Mouse (Mus musculus): ENCODE data around the gene Atp8a2. TPM values are rescaled to one million over a fixed set of nuclear protein-coding genes. Genes with fewer than 3 reads are reported as not detected.

The Atp8a2 gene
- polyA plus RNA-seq, 1 experiment from 2014 or later, result 0.59 TPM

GRCm38 (mm10) chr14:59598260-59598627 lies 598.7 kb downstream of the Atp8a2 start:
- Histone ChIP-seq H3K36me3 (ENCODE audit: insufficient read depth, low read length) (0 out of 2 replicates have a peak, but pooled peaks cover 9% of the 10 kb centered on the region), H3K4me2 (ENCODE audit: low read length) (peak overlapping the region; percentile 57), H3K9ac (ENCODE audit: low read depth, low read length) (peak overlapping the region; percentile 87), H3K27ac (peak overlapping the region; percentile 85), H3K27me3 (ENCODE audit: insufficient read depth, low read length) (no peaks in the 10 kb centered on the region), H3K4me3 (replicated peaks; ENCODE audit: low read depth, low read length) (peak overlapping the region; percentile 93), H3K9me3 (replicated peaks; ENCODE audit: low read length) (no peaks in the 10 kb centered on the region), H3K4me1 (replicated peaks; ENCODE audit: insufficient read depth, low read length) (peaks cover 7% of the 10 kb centered on the region)
- WGBS, result 1% methylated on average over 8 of the region's 8 CpGs
- ATAC-seq (replicated peaks; ENCODE audit: low FRiP score, low read depth) (peak; percentile 29), DNase-seq (ENCODE audit: low spot score) (no peak)
- no peak for TF ChIP-seq CTCF (IDR thresholded peaks at IDR 0.05; ENCODE audit: low read depth)

- peak within 1 kb of the TSS; percentile 85 for H3K27ac ChIP-seq
- WGBS, result under 1% methylated on average over 47 of the region's 48 CpGs
- peaks cover 7% of the 10 kb centered on the region for H3K4me1 ChIP-seq (replicated peaks; ENCODE audit: insufficient read depth, low read length)
These were observed 599.4 kb downstream of the Atp8a2 start, which contains the start of gene Cdadc1 for GRCm38 (mm10) chr14:59597398-59598259. Cdadc1 (minus strand) TSS chr14:59597959.

GRCm38 (mm10) chr14:59594988-59595387 lies 602.0 kb downstream of the Atp8a2 start:
- ATAC-seq (replicated peaks; ENCODE audit: low FRiP score, low read depth) (no peak), DNase-seq (ENCODE audit: low spot score) (no peak)
- whole genome bisulfite sequencing, result 96% methylated on average over 3 of the region's 3 CpGs
- Histone ChIP-seq H3K4me1 (replicated peaks; ENCODE audit: insufficient read depth, low read length) (peaks cover 7% of the 10 kb centered on the region), H3K4me2 (ENCODE audit: low read length) (no peak overlapping the region), H3K4me3 (replicated peaks; ENCODE audit: low read depth, low read length) (no peak overlapping the region), H3K9me3 (replicated peaks; ENCODE audit: low read length) (no peaks in the 10 kb centered on the region), H3K9ac (ENCODE audit: low read depth, low read length) (no peak overlapping the region), H3K27ac (no peak overlapping the region), H3K27me3 (ENCODE audit: insufficient read depth, low read length) (no peaks in the 10 kb centered on the region), H3K36me3 (ENCODE audit: insufficient read depth, low read length) (0 out of 2 replicates have a peak, but pooled peaks cover 9% of the 10 kb centered on the region)
- TF ChIP-seq CTCF (IDR thresholded peaks at IDR 0.05; ENCODE audit: low read depth), result no peak

More at GRCm38 (mm10) chr14:59597398-59598259, 599.4 kb downstream of the Atp8a2 start, which contains the start of gene Cdadc1:
- Histone ChIP-seq H3K9me3 (replicated peaks; ENCODE audit: low read length) (no peaks in the 10 kb centered on the region), H3K4me3 (replicated peaks; ENCODE audit: low read depth, low read length) (peak within 1 kb of the TSS; percentile 93), H3K4me2 (ENCODE audit: low read length) (peak within 1 kb of the TSS; percentile 85), H3K27me3 (ENCODE audit: insufficient read depth, low read length) (no peaks in the 10 kb centered on the region), H3K9ac (ENCODE audit: low read depth, low read length) (peak within 1 kb of the TSS; percentile 87), H3K36me3 (ENCODE audit: insufficient read depth, low read length) (0 out of 2 replicates have a peak, but pooled peaks cover 9% of the 10 kb centered on the region)
- ATAC-seq (replicated peaks; ENCODE audit: low FRiP score, low read depth), result peak; percentile 92
- peak; percentile 51 for TF ChIP-seq CTCF (IDR thresholded peaks at IDR 0.05; ENCODE audit: low read depth)
- peak; percentile 91 for DNase-seq (ENCODE audit: low spot score)

- H3K36me3 ChIP-seq (ENCODE audit: insufficient read depth, low read length), result peaks cover 26% of the 10 kb centered on the region; the same call in 1 of the 2 replicates
- ATAC-seq (replicated peaks; ENCODE audit: low FRiP score, low read depth) (no peak), DNase-seq (ENCODE audit: low spot score) (no peak)
- peaks cover 7% of the 10 kb centered on the region for H3K4me1 ChIP-seq (replicated peaks; ENCODE audit: insufficient read depth, low read length)
- TF ChIP-seq CTCF (IDR thresholded peaks at IDR 0.05; ENCODE audit: low read depth), result no peak
- H3K9ac ChIP-seq (ENCODE audit: low read depth, low read length), result no peak overlapping the region
- H3K9me3 ChIP-seq (replicated peaks; ENCODE audit: low read length), result no peaks in the 10 kb centered on the region
- no peak overlapping the region for H3K4me3 ChIP-seq (replicated peaks; ENCODE audit: low read depth, low read length)
- no peaks in the 10 kb centered on the region for H3K27me3 ChIP-seq (ENCODE audit: insufficient read depth, low read length)
- 95% methylated on average over 3 of the region's 3 CpGs for WGBS
- H3K27ac ChIP-seq, result no peak overlapping the region
- no peak overlapping the region for H3K4me2 ChIP-seq (ENCODE audit: low read length)
These were observed 604.4 kb downstream of the Atp8a2 start for GRCm38 (mm10) chr14:59592593-59592992.

- WGBS, result 69% methylated on average over 8 of the region's 8 CpGs
- TF ChIP-seq CTCF (IDR thresholded peaks at IDR 0.05; ENCODE audit: low read depth), result no peak
- Histone ChIP-seq H3K4me1 (replicated peaks; ENCODE audit: insufficient read depth, low read length) (peaks cover 4% of the 10 kb centered on the region), H3K9ac (ENCODE audit: low read depth, low read length) (no peak overlapping the region), H3K4me3 (replicated peaks; ENCODE audit: low read depth, low read length) (no peak overlapping the region), H3K9me3 (replicated peaks; ENCODE audit: low read length) (no peaks in the 10 kb centered on the region), H3K36me3 (ENCODE audit: insufficient read depth, low read length) (peaks cover 26% of the 10 kb centered on the region; the same call in 1 of the 2 replicates), H3K27ac (no peak overlapping the region), H3K4me2 (ENCODE audit: low read length) (no peak overlapping the region), H3K27me3 (ENCODE audit: insufficient read depth, low read length) (no peaks in the 10 kb centered on the region)
- ATAC-seq (replicated peaks; ENCODE audit: low FRiP score, low read depth) (no peak), DNase-seq (ENCODE audit: low spot score) (no peak)
These were observed 605.1 kb downstream of the Atp8a2 start for GRCm38 (mm10) chr14:59591901-59592300.

- WGBS, result 84% methylated on average over 1 of the region's 1 CpGs
- H3K4me2 ChIP-seq (ENCODE audit: low read length), result no peak overlapping the region
- H3K27me3 ChIP-seq (ENCODE audit: insufficient read depth, low read length), result no peaks in the 10 kb centered on the region
- peaks cover 37% of the 10 kb centered on the region for H3K36me3 ChIP-seq (ENCODE audit: insufficient read depth, low read length)
- no peaks in the 10 kb centered on the region for H3K9me3 ChIP-seq (replicated peaks; ENCODE audit: low read length)
- no peak for ATAC-seq (replicated peaks; ENCODE audit: low FRiP score, low read depth)
- H3K4me1 ChIP-seq (replicated peaks; ENCODE audit: insufficient read depth, low read length), result no peaks in the 10 kb centered on the region
- TF ChIP-seq CTCF (IDR thresholded peaks at IDR 0.05; ENCODE audit: low read depth), result peak; percentile 58
- DNase-seq (ENCODE audit: low spot score), result peak; percentile 39
- no peak overlapping the region for H3K4me3 ChIP-seq (replicated peaks; ENCODE audit: low read depth, low read length)
- no peak overlapping the region for H3K27ac ChIP-seq
- H3K9ac ChIP-seq (ENCODE audit: low read depth, low read length), result no peak overlapping the region
These were observed 606.4 kb downstream of the Atp8a2 start for GRCm38 (mm10) chr14:59590614-59591013.

MicroRNAs within 50 kb of the gene (microRNA counts, 519-probe panel; counts per million panel counts)
- 330 counts per million, percentile 68 among the panel's probes with 10 or more counts for microRNA mmu-miR-719

Small RNA genes lying within 50 kb of the gene (microRNA-seq; reads per million reads assigned to microRNA genes)
- gene Mir719, result not detected

Other genes starting within 250 kb of the Atp8a2 start
- gene Nupl1, start 54.3 kb upstream of the Atp8a2 start, polyA plus RNA-seq (2015; fragmentation: Nextera tagmentation; extraction: Ambion mirVana), result not detected in 2 replicates
- 32.6 and 33.4 TPM in 2 replicates for gene Gm49336, start 54.3 kb upstream of the Atp8a2 start, polyA plus RNA-seq (2015; fragmentation: Nextera tagmentation; extraction: Ambion mirVana)
- 31.3 and 32.2 TPM in 2 replicates for gene Mtmr6, start 68.0 kb upstream of the Atp8a2 start, polyA plus RNA-seq (2015; fragmentation: Nextera tagmentation; extraction: Ambion mirVana)
- gene Amer2, start 176.1 kb upstream of the Atp8a2 start, polyA plus RNA-seq (2015; fragmentation: Nextera tagmentation; extraction: Ambion mirVana), result 1.2 and 1.5 TPM in 2 replicates

Measured in kidney, postnatal 0 days (tissue).